Mouse (Mus musculus) common myeloid progenitor, adult 5-6 weeks (primary cell): ENCODE measurements around the gene Abca4. TPM values are rescaled to one million over a fixed set of nuclear protein-coding genes. Genes with fewer than 3 reads are reported as not detected.

Source experiments
- ATAC-seq: replicated peaks from 2 replicates; pipeline ENCODE4 v1.8.0; 2016; ENCODE audit warnings: low read depth, mild to moderate bottlenecking, moderate TSS enrichment, inconsistent platforms; ENCODE audit not compliant: poor library complexity, severe bottlenecking
- total RNA-seq: library from RNA; stranded (forward); fragments of 200-1000, 187-1606 nt; gene quantifications from 2 replicates; pipeline ENCODE4 v1.2.3, GENCODE M21; 2017

Abca4 gene
- total RNA-seq, 1 experiment from 2014 or later, result 1.2 TPM

GRCm38 (mm10) chr3:122103864-122104808 is 59.9 kb downstream of the Abca4 start:
- ATAC-seq, result peak; percentile 85

GRCm38 (mm10) chr3:122106920-122107319 is 62.7 kb downstream of the Abca4 start:
- ATAC-seq, result no peak

- no peak for ATAC-seq
Observed at GRCm38 (mm10) chr3:122107643-122108194, 63.5 kb downstream of the Abca4 start.

GRCm38 (mm10) chr3:122109461-122109860 is 65.2 kb downstream of the Abca4 start:
- no peak for ATAC-seq

GRCm38 (mm10) chr3:122111141-122111981 is 67.1 kb downstream of the Abca4 start:
- ATAC-seq, result peak; percentile 81

GRCm38 (mm10) chr3:122118651-122119214 is 74.5 kb downstream of the Abca4 start:
- peak; percentile 24; the same call in 1 of the 2 replicates for ATAC-seq

- no peak for ATAC-seq
Observed at GRCm38 (mm10) chr3:122119733-122120132, 75.5 kb downstream of the Abca4 start.

GRCm38 (mm10) chr3:122120217-122120616 is 76.0 kb downstream of the Abca4 start:
- no peak for ATAC-seq

GRCm38 (mm10) chr3:122122127-122122663 is 78.0 kb downstream of the Abca4 start:
- peak; percentile 96 for ATAC-seq

- ATAC-seq, result no peak
Observed at GRCm38 (mm10) chr3:122122838-122123237, 78.6 kb downstream of the Abca4 start.

- ATAC-seq, result no peak
Observed at GRCm38 (mm10) chr3:122128999-122129493, 84.8 kb downstream of the Abca4 start.

- no peak for ATAC-seq
Observed at GRCm38 (mm10) chr3:122130771-122131170, 86.5 kb downstream of the Abca4 start.

GRCm38 (mm10) chr3:122131633-122132032 is 87.4 kb downstream of the Abca4 start:
- ATAC-seq, result no peak

GRCm38 (mm10) chr3:122133255-122133654 is 89.0 kb downstream of the Abca4 start:
- ATAC-seq, result no peak

- no peak for ATAC-seq
Observed at GRCm38 (mm10) chr3:122133840-122134239, 89.6 kb downstream of the Abca4 start.

- peak; percentile 79 for ATAC-seq
Observed at GRCm38 (mm10) chr3:122140589-122141400, 96.6 kb downstream of the Abca4 start.

GRCm38 (mm10) chr3:122142256-122142922 is 98.1 kb downstream of the Abca4 start:
- peak; percentile 19; the same call in 1 of the 2 replicates for ATAC-seq

GRCm38 (mm10) chr3:122143432-122143831 is 99.2 kb downstream of the Abca4 start:
- ATAC-seq, result no peak
